Mouse (Mus musculus) MEL (cell line): ENCODE measurements around the gene Pdzd3.

ENCODE experiments used
- CTCF ChIP-seq, 3 experiments: IDR thresholded peaks in 2 of 3; conservative IDR thresholded peaks in 1 of 3; 2 replicates each; pipeline ENCODE4 v1.5.1; 2011 to 2012; ENCODE audit warnings: low read length in 3 of 3, low read depth in 2 of 3, mild to moderate bottlenecking in 2 of 3, improper control_type of control experiment in 1 of 3, inconsistent platforms in 1 of 3, mixed read lengths in 1 of 3, moderate library complexity in 1 of 3; ENCODE audit not compliant: control insufficient read depth in 1 of 3, insufficient read depth in 1 of 3, poor library complexity in 1 of 3, severe bottlenecking in 1 of 3
- E2F4 ChIP-seq: IDR thresholded peaks from 2 replicates; pipeline ENCODE4 v1.6.1; 2011; ENCODE audit warnings: low read depth, low read length, improper control_type of control experiment, borderline replicate concordance
- POLR2A ChIP-seq, 2 experiments: IDR thresholded peaks; 2 replicates each; pipeline ENCODE4 v1.6.1; 2011 to 2012; ENCODE audit warnings: low read length in 2 of 2, mild to moderate bottlenecking in 2 of 2, control low read depth in 1 of 2, improper control_type of control experiment in 1 of 2, low read depth in 1 of 2, moderate library complexity in 1 of 2; ENCODE audit not compliant: control insufficient read depth in 1 of 2, insufficient read depth in 1 of 2, poor library complexity in 1 of 2
- UBTF ChIP-seq: IDR thresholded peaks from 2 replicates; pipeline ENCODE4 v1.6.1; 2012; ENCODE audit warnings: low read depth, mild to moderate bottlenecking, inconsistent platforms, low read length, improper control_type of control experiment, moderate library complexity, borderline replicate concordance; ENCODE audit not compliant: insufficient read depth
- ZNF384 ChIP-seq: IDR thresholded peaks from 2 replicates; pipeline ENCODE4 v1.6.1; 2012; ENCODE audit warnings: low read depth, mild to moderate bottlenecking, inconsistent platforms, low read length, improper control_type of control experiment

GRCm38 (mm10) chr9:44268027-44268360 lies 16.7 kb upstream of the Pdzd3 start:
- TF ChIP-seq POLR2A (IDR thresholded peaks at IDR 0.05; ENCODE audit: control insufficient read depth in 1 of 2, insufficient read depth in 1 of 2, low read depth in 1 of 2, low read length in 2 of 2, poor library complexity in 1 of 2): peak; percentile 27 to 76; a peak in 1 of 4 replicates
- no peak for TF ChIP-seq E2F4
- TF ChIP-seq ZNF384: no peak
- TF ChIP-seq UBTF: no peak; the same call in 1 of the 2 replicates
- TF ChIP-seq CTCF (IDR thresholded peaks at IDR 0.05 in 2 of 3, conservative IDR thresholded peaks at IDR 0.05 in 1 of 3; ENCODE audit: control insufficient read depth in 1 of 3, insufficient read depth in 1 of 3, low read depth in 2 of 3, low read length in 3 of 3, poor library complexity in 1 of 3, severe bottlenecking in 1 of 3): peak; percentile 59 to 88 (median 70); a peak in 5 of 6 replicates
